Mouse (Mus musculus): ENCODE results near the gene Olfr441.
"Not testable (repeated sequence)": the region's sequence is repeated elsewhere in the genome, so short reads cannot be mapped to it uniquely, and the experiment has no call there.

Olfr441 gene

GRCm38 (mm10) chr6:43106069-43106468 is at the start of gene Olfr441:
Gene Olfr441 (plus strand): TSS chr6:43106369.
- DNase-seq (ENCODE audit: low read depth, low spot score): not testable (repeated sequence)

- DNase-seq (ENCODE audit: low read depth, low spot score): peak; percentile 70
Measured at GRCm38 (mm10) chr6:43078750-43079149, 27.4 kb upstream of the Olfr441 start.

GRCm38 (mm10) chr6:43081405-43081804 is 24.8 kb upstream of the Olfr441 start:
- not testable (repeated sequence) for DNase-seq (ENCODE audit: low read depth, low spot score)

- DNase-seq (ENCODE audit: low read depth, low spot score): not testable (repeated sequence)
Measured at GRCm38 (mm10) chr6:43146267-43146666, 40.1 kb downstream of the Olfr441 start, which contains the start of gene Olfr237-ps1. Gene Olfr237-ps1 (plus strand): TSS chr6:43146567.

- DNase-seq (ENCODE audit: low read depth, low spot score): no peak
Measured at GRCm38 (mm10) chr6:43159502-43159901, 53.3 kb downstream of the Olfr441 start.

- no peak for DNase-seq (ENCODE audit: low read depth, low spot score)
Measured at GRCm38 (mm10) chr6:43162982-43163381, 56.8 kb downstream of the Olfr441 start, which contains the start of gene Olfr437. Gene Olfr437 (plus strand): TSS chr6:43163282.

GRCm38 (mm10) chr6:43167246-43167645 is 61.1 kb downstream of the Olfr441 start:
- no peak for DNase-seq (ENCODE audit: low read depth, low spot score)
